Mouse (Mus musculus) testis, postnatal 10 days (tissue): ENCODE measurements around the gene Mid1.
"Not testable (repeated sequence)": the region's sequence is repeated elsewhere in the genome, so short reads cannot be mapped to it uniquely, and the experiment has no call there.

Source experiments
- DNase-seq: peaks from one replicate; pipeline ENCODE4 v3.0.0; 2021; ENCODE audit warnings: low spot score

The Mid1 gene

DNA sequence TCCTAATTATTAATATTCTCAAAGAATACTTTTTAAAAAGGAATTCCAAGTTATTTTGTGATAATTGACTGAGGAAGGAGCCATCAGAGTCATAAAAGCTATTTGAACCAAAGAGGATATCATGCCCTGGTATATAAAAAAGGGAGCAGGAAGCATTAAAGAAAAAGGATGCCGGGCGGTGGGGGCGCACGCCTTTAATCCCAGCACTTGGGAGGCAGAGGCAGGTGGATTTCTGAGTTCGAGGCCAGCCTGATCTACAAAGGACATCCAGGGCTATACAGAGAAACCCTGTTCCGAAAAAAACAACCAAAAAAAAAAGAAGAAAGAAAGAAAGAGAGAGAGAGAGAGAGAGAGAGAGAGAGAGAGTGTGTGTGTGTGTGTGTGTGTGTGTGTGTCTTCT is 286.6 kb downstream of the Mid1 start:
- not testable (repeated sequence) for DNase-seq

GRCm38 (mm10) chrX:169972131-169972530 is 287.1 kb downstream of the Mid1 start:
- peak; percentile 37 for DNase-seq

- DNase-seq = not testable (repeated sequence)
These were observed 287.9 kb downstream of the Mid1 start for GRCm38 (mm10) chrX:169972791-169973494.

GRCm38 (mm10) chrX:169973806-169974205 is 288.8 kb downstream of the Mid1 start:
- not testable (repeated sequence) for DNase-seq

- peak; percentile 41 for DNase-seq
These were observed 289.5 kb downstream of the Mid1 start for GRCm38 (mm10) chrX:169974456-169974855.

DNA sequence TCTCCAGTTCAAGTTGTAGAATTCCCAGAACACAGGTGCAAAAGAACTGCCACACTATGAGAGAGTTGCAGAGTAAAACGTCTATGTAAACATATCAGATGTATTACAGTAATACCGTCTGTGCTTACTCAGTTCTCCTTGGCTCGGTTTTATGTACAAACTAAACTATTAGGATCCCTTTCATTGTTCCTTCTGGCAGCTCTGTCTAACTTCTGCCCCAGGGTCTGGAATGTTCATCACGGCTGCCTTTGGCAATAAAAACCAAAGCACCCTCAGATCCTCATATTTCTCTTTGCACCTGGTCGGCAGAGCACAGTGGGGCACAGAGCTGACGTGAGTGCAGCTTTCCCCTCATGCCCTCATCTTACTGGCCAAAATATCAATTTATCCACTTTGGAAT is 290.0 kb downstream of the Mid1 start:
- DNase-seq = peak; percentile 39

- not testable (repeated sequence) for DNase-seq
These were observed 290.7 kb downstream of the Mid1 start for GRCm38 (mm10) chrX:169975681-169976131.

GRCm38 (mm10) chrX:169976340-169976739 is 291.3 kb downstream of the Mid1 start:
- DNase-seq = not testable (repeated sequence)

DNA sequence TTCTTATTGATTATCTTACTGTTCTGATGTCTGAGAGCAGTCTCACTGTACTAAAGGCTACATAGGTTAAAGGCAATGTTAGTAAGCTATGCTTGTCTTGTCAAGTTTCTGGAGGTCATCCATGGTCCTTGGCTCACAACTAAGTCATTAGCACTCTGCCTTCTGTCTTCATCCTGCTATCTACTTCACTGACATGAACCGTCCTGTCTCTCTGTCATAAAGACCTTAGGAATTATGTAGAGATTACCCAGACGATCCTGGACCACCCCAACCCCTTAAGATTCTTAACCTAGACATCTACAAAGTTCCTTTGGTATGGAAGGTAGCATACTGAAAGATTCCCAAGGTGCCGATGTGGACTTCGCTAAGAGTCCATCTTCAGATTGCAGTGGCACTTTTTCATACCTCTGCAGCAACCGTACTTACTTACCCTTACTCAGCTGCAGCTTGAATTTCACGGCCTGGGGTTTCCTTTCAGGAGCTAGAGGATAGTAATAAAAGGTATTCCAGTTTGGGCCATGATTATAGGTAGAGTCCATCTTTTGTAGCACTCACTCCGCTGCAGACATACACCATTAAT is 292.9 kb downstream of the Mid1 start:
- DNase-seq = not testable (repeated sequence)

GRCm38 (mm10) chrX:169978436-169979381 is 293.7 kb downstream of the Mid1 start:
- peak; percentile 87 for DNase-seq

DNA sequence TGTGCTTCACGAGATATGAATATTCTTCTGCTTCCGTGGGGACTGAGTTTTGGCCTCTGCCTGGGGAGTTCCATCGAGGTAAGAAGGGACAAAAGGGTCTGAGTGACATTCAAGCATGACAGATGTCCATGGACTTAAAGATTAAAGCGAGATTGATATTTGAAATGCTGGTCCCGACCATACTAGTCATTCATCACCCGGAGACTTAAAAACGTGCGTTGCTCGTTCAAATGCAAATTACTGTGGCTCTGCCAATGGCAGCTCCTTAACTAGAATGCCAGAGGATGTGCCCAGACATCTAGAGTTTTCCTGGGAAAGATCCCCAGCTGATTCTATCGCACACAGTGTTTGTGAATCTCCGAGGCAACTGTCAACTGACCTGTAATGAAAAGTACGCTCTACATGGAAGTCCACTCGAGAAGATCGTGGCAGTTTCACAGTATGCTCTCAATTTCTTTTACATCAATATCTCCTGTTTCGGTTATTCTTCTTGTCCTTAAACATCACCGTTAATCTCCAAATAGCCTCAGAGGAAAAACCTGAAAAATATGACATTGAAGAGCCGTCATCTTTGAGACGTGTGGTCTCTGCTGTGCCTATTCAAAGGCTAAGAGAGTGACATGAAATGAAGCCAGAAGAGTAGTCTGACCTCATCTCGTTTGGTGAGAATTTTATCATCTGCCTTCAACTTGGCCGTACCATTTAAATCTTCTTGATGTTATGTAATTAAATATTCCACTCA is 294.6 kb downstream of the Mid1 start:
- DNase-seq = not testable (repeated sequence)

GRCm38 (mm10) chrX:169980203-169980556 is 295.2 kb downstream of the Mid1 start:
- DNase-seq = not testable (repeated sequence)

GRCm38 (mm10) chrX:169980809-169981289 is 295.9 kb downstream of the Mid1 start:
- DNase-seq = peak; percentile 51

- peak; percentile 65 for DNase-seq
These were observed 296.8 kb downstream of the Mid1 start for GRCm38 (mm10) chrX:169981761-169982181.

DNA sequence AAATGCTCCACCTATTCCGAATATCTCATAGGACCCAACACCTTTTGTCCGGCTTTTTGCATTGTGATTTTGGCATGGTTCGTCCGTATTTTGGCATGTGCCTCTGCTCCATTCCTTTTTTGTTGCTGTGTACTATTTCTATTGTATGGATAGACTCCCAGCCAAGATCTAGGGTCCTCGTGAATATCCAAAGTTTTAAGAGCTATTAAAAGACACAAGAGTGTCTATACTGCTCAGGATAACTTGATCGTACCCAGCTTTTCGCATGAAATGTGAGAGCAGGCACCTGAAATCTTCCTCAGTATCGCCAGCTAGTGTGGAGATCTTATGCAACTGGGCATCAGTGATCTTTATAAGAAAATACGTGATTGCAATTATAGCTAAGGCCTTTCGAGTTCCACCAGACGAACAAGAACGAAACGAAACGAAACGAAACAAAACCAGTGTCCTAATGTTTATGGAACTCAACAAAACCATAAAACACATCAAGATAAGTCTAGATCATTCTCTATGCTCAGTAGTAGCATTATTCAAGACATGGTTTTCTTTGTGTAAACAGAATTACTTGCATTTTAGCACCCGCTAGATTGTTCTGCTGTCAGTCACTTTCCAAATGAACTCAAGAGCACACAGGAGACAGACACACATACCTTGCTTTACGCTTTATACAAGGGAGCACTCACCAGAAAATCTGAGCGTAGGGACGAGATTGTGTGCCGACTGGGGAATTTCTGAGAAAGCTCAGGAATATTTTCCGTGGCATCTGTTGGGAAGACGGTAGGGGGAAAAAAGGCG is 297.8 kb downstream of the Mid1 start:
- not testable (repeated sequence) for DNase-seq

- not testable (repeated sequence) for DNase-seq
These were observed 298.6 kb downstream of the Mid1 start for GRCm38 (mm10) chrX:169983401-169984165.

DNA sequence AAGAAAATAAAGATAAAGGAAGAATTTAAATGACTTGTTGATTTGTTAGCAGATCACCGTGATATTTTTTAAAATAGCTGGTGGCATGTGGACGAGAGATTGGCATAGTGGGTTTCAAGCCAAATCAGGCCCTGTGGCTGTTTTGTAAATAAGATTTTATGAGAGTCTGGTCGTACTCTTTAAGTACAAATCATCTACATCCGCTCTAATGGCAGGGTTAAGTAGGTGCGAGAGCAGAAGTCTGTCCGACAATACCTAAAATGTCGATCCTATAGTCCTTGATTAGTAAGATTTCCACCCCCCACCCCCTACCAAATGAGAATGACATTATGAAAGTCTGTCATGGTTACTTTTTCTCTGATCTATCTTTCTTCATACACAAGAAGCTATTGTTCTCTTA is 299.3 kb downstream of the Mid1 start:
- not testable (repeated sequence) for DNase-seq

GRCm38 (mm10) chrX:169984853-169985252 is 299.9 kb downstream of the Mid1 start:
- peak; percentile 55 for DNase-seq

- peak; percentile 68 for DNase-seq
These were observed 300.8 kb downstream of the Mid1 start for GRCm38 (mm10) chrX:169985796-169986195.
